Mouse (Mus musculus): ENCODE measurements around the gene Rrp12. TPM values are rescaled to one million over a fixed set of nuclear protein-coding genes. Genes with fewer than 3 reads are reported as not detected.

Rrp12 gene
- polyA plus RNA-seq, 1 experiment from 2014 or later, result 6.8 TPM

DNA sequence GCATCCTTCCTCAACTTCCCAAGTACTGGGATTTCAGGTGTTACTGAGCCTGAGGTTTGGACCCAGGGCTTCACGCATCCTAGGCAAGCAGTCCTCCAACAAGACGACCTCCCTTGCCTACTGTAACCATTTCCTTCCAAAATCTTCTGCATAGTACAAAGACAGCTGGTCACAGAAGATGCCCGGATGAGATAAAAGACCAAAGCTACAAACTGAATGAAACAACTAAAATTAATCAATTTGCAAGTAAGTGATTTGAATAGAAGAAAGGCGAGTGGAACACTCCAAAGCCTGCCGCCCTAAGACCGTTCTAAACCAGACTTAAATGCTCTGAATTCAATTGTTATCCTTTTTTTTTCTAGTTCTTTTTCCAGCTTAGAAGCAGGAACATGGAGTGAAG lies 60.6 kb downstream of the Rrp12 start:
- Histone ChIP-seq H3K36me3 (ENCODE audit: inconsistent target) (no peaks in the 10 kb centered on the region), H3K27ac (no peak overlapping the region), H3K4me3 (ENCODE audit: inconsistent target) (no peak overlapping the region), H3K79me2 (ENCODE audit: inconsistent target) (no peaks in the 10 kb centered on the region)
- 83% methylated on average over 6 of the region's 6 CpGs for WGBS (ENCODE audit: missing documents)

- no peak overlapping the region for H3K4me3 ChIP-seq (ENCODE audit: inconsistent target)
- no peak overlapping the region for H3K27ac ChIP-seq
- H3K36me3 ChIP-seq (ENCODE audit: inconsistent target), result no peaks in the 10 kb centered on the region
- H3K79me2 ChIP-seq (ENCODE audit: inconsistent target), result no peaks in the 10 kb centered on the region
- WGBS (ENCODE audit: missing documents), result 86% methylated on average over 13 of the region's 13 CpGs
These were observed 63.3 kb downstream of the Rrp12 start for GRCm38 (mm10) chr19:41832501-41833201.

- H3K79me2 ChIP-seq (ENCODE audit: inconsistent target), result no peaks in the 10 kb centered on the region
- WGBS (ENCODE audit: missing documents), result 67% methylated on average over 14 of the region's 14 CpGs
- no peak overlapping the region for H3K4me3 ChIP-seq (ENCODE audit: inconsistent target)
- no peaks in the 10 kb centered on the region for H3K36me3 ChIP-seq (ENCODE audit: inconsistent target)
- no peak overlapping the region for H3K27ac ChIP-seq
These were observed 64.1 kb downstream of the Rrp12 start for GRCm38 (mm10) chr19:41831718-41832391.

GRCm38 (mm10) chr19:41831101-41831570 lies 64.8 kb downstream of the Rrp12 start:
- Histone ChIP-seq H3K27ac (no peak overlapping the region), H3K4me3 (ENCODE audit: inconsistent target) (peak overlapping the region; percentile 16; the same call in 1 of the 2 replicates), H3K36me3 (ENCODE audit: inconsistent target) (no peaks in the 10 kb centered on the region), H3K79me2 (ENCODE audit: inconsistent target) (no peaks in the 10 kb centered on the region)
- 5% methylated on average over 12 of the region's 19 CpGs for WGBS (ENCODE audit: missing documents)

DNA sequence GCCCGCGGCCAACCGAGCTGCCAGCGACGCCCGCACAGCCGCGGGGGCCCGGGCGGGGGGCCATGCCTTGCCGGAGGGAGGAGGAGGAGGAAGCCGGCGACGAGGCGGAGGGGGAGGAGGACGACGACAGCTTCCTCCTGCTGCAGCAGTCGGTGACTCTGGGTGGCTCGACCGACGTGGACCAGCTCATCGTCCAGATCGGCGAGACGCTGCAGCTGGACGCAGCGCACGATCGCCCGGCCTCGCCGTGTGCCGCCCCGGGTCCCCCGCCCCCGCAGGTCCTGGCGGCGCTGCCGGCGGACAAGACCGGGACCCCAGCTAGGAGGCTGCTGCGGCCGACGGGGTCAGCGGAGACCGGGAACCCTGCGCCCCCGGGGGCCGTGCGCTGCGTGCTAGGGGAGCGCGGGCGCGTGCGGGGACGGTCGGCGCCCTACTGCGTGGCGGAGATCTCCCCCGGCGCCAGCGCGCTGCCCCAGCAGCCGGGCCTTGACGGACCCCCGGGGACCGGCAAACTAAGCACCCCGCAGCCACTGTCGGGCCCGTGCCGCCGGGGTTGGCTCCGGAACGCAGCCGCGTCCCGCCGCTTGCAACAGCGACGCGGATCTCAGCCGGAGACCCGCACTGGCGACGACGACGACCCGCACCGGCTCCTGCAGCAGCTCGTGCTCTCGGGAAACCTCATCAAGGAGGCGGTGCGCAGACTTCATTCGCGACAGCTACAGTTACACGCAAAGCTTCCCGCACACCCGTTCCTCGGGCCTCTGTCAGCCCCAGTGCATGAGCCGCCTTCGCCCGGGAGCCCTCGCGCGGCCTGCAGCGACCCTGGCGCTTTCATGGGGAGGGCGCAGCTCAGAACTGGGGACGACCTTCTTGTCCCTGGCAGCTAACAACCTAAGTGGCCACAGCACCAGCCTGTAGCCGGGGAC lies 65.6 kb downstream of the Rrp12 start:
- WGBS (ENCODE audit: missing documents), result under 1% methylated on average over 77 of the region's 112 CpGs
- Histone ChIP-seq H3K4me3 (ENCODE audit: inconsistent target) (peak overlapping the region; percentile 16; the same call in 1 of the 2 replicates), H3K27ac (no peak overlapping the region), H3K79me2 (ENCODE audit: inconsistent target) (no peaks in the 10 kb centered on the region), H3K36me3 (ENCODE audit: inconsistent target) (no peaks in the 10 kb centered on the region)

GRCm38 (mm10) chr19:41829381-41830105 lies 66.4 kb downstream of the Rrp12 start, which contains the start of gene Frat1:
TSS of gene Frat1 (plus strand) at chr19:41829970.
- Histone ChIP-seq H3K4me3 (ENCODE audit: inconsistent target) (peak within 1 kb of the TSS; percentile 27; the same call in 1 of the 2 replicates), H3K27ac (peak within 1 kb of the TSS; percentile 75), H3K36me3 (ENCODE audit: inconsistent target) (no peaks in the 10 kb centered on the region), H3K79me2 (ENCODE audit: inconsistent target) (no peaks in the 10 kb centered on the region)
- 2% methylated on average over 26 of the region's 39 CpGs for WGBS (ENCODE audit: missing documents)

- no peaks in the 10 kb centered on the region for H3K79me2 ChIP-seq (ENCODE audit: inconsistent target)
- H3K36me3 ChIP-seq (ENCODE audit: inconsistent target), result no peaks in the 10 kb centered on the region
- WGBS (ENCODE audit: missing documents), result 85% methylated on average over 2 of the region's 3 CpGs
- no peak overlapping the region for H3K27ac ChIP-seq
- no peak overlapping the region for H3K4me3 ChIP-seq (ENCODE audit: inconsistent target)
These were observed 67.0 kb downstream of the Rrp12 start for GRCm38 (mm10) chr19:41828941-41829340.

DNA sequence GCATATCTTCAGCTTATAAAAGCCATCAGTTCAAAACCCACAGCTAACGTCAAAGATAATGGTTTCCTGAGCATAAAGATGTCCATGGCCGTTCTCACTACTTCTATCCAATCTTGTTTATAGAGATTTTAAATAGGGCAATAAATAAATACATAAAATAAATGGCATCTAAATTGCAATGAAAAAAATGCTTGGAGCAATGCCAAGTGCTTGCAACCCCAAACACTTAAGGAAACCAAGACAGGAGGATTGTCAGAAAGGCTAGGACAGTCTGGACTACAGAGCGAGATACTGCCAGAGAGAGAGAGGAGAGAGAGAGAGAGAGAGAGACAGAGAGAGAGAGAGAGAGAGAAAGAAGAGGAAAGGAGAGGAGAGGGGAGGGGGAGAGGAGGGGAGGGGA lies 69.4 kb downstream of the Rrp12 start:
- no peaks in the 10 kb centered on the region for H3K36me3 ChIP-seq (ENCODE audit: inconsistent target)
- WGBS (ENCODE audit: missing documents), result 86% methylated on average over 2 of the region's 3 CpGs
- no peaks in the 10 kb centered on the region for H3K79me2 ChIP-seq (ENCODE audit: inconsistent target)
- H3K27ac ChIP-seq, result no peak overlapping the region
- no peak overlapping the region for H3K4me3 ChIP-seq (ENCODE audit: inconsistent target)

GRCm38 (mm10) chr19:41824950-41825349 lies 71.0 kb downstream of the Rrp12 start:
- Histone ChIP-seq H3K27ac (no peak overlapping the region), H3K36me3 (ENCODE audit: inconsistent target) (no peaks in the 10 kb centered on the region), H3K79me2 (ENCODE audit: inconsistent target) (no peaks in the 10 kb centered on the region), H3K4me3 (ENCODE audit: inconsistent target) (no peak overlapping the region)
- 32% methylated on average over 5 of the region's 5 CpGs for WGBS (ENCODE audit: missing documents)

GRCm38 (mm10) chr19:41822589-41822988 lies 73.4 kb downstream of the Rrp12 start:
- whole genome bisulfite sequencing (ENCODE audit: missing documents), result 100% methylated on average over 1 of the region's 1 CpGs
- H3K27ac ChIP-seq, result no peak overlapping the region
- H3K79me2 ChIP-seq (ENCODE audit: inconsistent target), result no peaks in the 10 kb centered on the region
- H3K4me3 ChIP-seq (ENCODE audit: inconsistent target), result no peak overlapping the region
- no peaks in the 10 kb centered on the region for H3K36me3 ChIP-seq (ENCODE audit: inconsistent target)

- 80% methylated on average over 5 of the region's 5 CpGs for WGBS (ENCODE audit: missing documents)
- Histone ChIP-seq H3K79me2 (ENCODE audit: inconsistent target) (no peaks in the 10 kb centered on the region), H3K4me3 (ENCODE audit: inconsistent target) (no peak overlapping the region), H3K27ac (no peak overlapping the region), H3K36me3 (ENCODE audit: inconsistent target) (no peaks in the 10 kb centered on the region)
These were observed 74.5 kb downstream of the Rrp12 start for GRCm38 (mm10) chr19:41821436-41821835.

DNA sequence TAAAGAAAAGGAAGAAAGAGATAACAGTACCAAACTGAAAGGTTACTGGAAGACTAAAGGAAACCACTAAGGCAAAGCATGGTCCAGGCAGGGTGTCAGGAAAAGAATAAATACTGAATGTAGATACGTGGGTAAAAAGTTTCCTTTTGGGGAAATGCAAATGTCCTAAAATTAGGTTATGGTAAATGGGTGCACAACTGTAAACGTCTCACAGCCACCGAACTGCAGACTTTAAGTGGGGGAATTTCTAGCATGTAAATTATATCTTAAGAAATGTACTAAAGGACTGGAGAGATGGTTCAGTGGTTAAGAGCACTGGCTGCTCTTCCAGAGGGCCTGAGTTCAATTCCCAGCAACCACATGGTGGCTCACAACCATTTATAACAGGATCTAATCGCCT lies 77.2 kb downstream of the Rrp12 start:
- H3K4me3 ChIP-seq (ENCODE audit: inconsistent target), result no peak overlapping the region
- H3K36me3 ChIP-seq (ENCODE audit: inconsistent target), result no peaks in the 10 kb centered on the region
- 51% methylated on average over 4 of the region's 4 CpGs for WGBS (ENCODE audit: missing documents)
- no peak overlapping the region for H3K27ac ChIP-seq
- H3K79me2 ChIP-seq (ENCODE audit: inconsistent target), result no peaks in the 10 kb centered on the region

DNA sequence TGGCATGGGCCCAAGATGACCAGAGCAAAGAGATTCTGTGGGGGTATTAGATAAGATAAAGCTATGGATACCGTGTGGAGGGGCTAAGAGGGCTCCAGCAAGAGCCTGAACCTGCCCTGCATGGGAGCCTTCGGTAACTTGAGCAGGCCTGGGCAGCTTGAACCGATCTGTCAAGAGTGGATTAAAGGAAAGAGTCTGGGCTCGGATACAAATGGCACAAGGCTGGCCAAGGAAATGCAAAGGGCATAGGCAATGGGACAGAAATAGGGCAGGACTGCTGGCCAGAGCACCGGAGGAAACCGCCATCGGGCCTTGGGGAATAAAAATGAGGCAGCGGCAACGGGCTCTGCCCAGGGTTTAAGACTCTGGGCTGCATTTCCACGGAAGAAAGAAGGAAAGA lies 78.6 kb downstream of the Rrp12 start:
- Histone ChIP-seq H3K4me3 (ENCODE audit: inconsistent target) (no peak overlapping the region), H3K79me2 (ENCODE audit: inconsistent target) (no peaks in the 10 kb centered on the region), H3K36me3 (ENCODE audit: inconsistent target) (no peaks in the 10 kb centered on the region), H3K27ac (no peak overlapping the region)
- 90% methylated on average over 10 of the region's 10 CpGs for WGBS (ENCODE audit: missing documents)

- 86% methylated on average over 5 of the region's 5 CpGs for WGBS (ENCODE audit: missing documents)
- no peaks in the 10 kb centered on the region for H3K36me3 ChIP-seq (ENCODE audit: inconsistent target)
- no peak overlapping the region for H3K4me3 ChIP-seq (ENCODE audit: inconsistent target)
- no peak overlapping the region for H3K27ac ChIP-seq
- no peaks in the 10 kb centered on the region for H3K79me2 ChIP-seq (ENCODE audit: inconsistent target)
These were observed 79.1 kb downstream of the Rrp12 start for GRCm38 (mm10) chr19:41816915-41817314.
